Mouse (Mus musculus) heart, postnatal 4 days (tissue): ENCODE data around the gene D230025D16Rik. TPM values are rescaled to one million over a fixed set of nuclear protein-coding genes. Genes with fewer than 3 reads are reported as not detected.
"Not testable (repeated sequence)": the region's sequence is repeated elsewhere in the genome, so short reads cannot be mapped to it uniquely, and the experiment has no call there.

Source experiments
- DNase-seq: peaks from one replicate; pipeline ENCODE4 v3.0.0; 2021
- total RNA-seq, 2 experiments: library from RNA; stranded (reverse); gene quantifications; 2 replicates each; pipeline ENCODE4 v1.2.3; 2021

The D230025D16Rik gene
- total RNA-seq, result 10 to 100 TPM; 14.3 to 16.7 TPM

DNA sequence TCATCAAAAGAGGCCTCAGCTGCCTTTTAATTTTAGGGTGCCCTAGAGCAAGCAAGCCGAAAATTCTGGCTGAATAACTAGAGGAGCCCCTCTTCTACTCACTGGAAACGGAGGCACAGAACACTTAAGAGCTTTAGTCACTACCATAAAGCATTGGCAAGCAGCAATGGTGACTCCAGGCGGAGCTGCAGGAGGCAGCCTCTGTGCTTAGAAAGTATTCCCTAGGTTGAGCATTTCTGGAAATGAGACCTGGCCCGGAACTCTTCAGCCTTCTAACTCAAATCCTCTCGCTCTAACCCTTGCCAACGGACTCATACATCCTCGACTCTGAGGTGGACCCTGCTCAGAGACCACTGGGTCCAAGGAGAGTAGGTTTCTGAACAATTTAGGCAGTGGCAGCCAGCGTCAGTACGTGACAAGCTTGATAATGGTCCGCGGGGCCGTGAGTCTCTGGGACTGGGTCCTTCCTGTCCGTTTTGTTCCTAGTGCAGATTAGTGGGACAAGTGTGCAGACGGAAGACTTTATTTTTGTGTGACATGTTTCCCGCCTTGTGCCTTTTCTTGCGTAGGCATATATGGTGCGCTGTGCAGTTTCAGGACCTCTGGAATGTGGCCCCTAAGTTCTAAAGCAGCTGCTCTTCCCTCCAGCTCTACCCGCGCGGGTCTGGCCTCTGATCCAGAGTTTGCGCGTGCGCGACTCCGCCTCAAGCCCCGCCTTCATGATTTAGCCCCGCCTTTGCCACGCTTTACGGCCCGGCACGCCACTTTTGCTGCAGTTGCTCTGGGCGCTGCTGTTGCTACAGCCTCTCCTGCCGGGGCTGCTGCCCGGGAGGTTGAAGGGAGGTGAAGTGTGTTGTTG lies at the start of gene D230025D16Rik:
Gene D230025D16Rik, plus strand, starts transcription at position 733 of the 859 bp plus-strand sequence.
- DNase-seq, result peak; percentile 98

DNA sequence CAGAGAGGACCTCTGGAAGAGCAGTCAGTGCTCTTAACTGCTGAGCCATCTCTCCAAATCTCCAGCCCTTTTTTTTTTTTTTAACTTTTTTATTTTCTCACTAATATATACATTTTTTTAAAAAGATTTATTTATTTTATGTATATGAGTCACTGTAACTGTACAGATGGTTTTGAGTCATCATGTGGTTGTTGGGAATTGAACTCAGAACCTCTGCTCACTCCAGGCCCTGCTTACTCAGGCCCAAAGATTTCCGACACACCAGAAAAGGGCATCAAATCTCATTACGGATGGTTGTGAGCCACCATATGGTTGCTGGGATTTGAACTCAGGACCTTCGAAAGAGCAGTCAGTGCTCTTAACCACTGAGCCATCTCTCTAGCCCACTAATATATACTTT lies 49.7 kb upstream of the D230025D16Rik start:
- not testable (repeated sequence) for DNase-seq

DNA sequence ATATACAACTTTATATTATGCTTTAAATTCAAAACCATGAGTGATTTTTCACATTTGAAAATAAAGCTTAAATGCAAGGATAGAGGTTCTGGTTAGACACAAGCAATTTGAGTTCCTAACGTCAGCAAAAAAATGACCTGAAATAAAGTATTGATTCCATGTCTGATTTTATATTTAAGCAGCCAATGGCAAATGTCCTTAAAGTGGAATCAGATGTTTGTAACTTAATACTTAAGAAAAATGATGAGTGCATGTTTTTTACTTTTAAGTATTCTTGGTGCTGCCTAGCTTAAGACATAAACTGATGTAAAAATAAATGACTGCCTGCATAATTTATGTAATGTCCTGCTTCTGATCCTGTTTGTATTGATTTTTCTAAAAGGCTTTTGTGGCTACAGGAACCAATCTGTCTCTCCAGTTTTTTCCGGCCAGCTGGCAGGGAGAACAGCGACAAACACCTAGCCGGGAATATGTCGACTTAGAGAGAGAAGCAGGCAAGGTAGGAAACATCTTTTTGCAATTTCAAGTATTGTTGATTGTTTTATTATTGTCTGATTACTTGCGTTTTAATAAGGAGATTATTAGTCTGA lies 46.6 kb upstream of the D230025D16Rik start:
- DNase-seq, result no peak

- DNase-seq, result no peak
These were observed 42.7 kb upstream of the D230025D16Rik start for GRCm38 (mm10) chr8:105182201-105182600.

- DNase-seq, result no peak
These were observed 38.4 kb upstream of the D230025D16Rik start for GRCm38 (mm10) chr8:105186467-105187005.

DNA sequence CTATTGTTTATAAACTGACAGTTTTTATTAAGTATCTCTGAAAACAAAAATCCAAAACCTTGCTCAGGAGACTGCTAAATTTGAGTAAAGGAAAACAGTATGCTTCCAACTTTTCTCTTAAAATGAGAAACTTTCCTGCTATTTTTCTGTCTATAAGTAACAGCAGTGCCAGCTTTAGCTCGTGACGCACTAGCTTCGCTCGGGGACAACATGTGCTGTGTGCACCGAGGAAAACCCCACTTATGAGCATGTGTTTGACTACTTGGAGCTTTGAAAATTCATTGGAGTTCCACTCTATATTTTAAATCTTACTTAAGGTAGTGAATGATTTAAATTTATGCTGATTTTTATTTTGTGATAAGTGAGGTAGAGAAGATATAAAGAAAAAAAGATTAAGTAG lies 32.8 kb upstream of the D230025D16Rik start:
- no peak for DNase-seq

DNA sequence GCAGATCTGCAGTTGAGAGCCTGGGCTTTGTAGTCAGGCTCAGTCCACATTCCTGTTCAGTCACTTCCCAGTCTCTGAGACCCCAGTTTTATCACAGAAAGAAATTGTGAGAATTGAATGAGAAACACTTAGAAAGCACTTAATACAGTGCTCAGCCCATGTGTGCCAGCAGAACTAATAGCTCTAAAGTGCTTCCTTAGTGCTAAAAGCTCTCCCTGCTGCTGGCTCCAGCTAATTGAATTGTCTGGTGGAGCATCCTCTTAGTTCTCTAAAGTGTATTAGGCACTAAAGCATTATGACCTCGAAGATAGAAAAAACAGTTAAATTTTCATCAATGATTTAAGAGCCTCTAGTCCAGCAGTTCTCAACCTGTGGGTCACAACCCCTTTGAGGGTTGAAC lies 19.2 kb upstream of the D230025D16Rik start:
- DNase-seq, result no peak

- DNase-seq, result no peak
These were observed 18.1 kb upstream of the D230025D16Rik start for GRCm38 (mm10) chr8:105206766-105207275.

DNA sequence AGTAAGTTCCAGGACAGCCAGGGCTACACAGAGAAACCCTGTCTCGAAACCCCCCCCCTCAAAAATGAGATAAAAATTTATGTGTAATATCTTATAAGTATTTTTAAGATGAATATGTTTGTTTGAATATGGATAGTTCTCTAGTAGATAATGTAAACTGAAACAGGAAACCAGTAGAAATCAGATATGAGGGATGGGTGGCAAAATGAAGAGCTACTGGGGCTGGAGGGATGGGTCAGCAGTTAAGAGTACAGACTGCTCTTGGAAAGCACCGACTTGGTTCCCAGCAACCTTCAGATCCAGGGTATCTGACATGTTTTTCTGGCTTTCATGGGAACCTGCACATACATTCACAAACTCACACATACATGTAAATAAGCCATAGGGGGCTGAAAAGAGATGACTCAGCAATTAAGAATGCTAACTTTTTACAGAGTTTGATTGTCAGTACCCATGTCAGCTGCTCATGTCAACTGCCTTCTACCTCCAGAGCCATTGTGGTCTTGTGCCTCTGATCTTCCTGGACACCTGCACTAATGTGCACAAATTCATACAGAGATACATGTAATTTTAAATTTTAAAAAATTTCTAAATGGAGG lies 17.2 kb upstream of the D230025D16Rik start:
- DNase-seq, result no peak

GRCm38 (mm10) chr8:105209153-105210110 lies 15.5 kb upstream of the D230025D16Rik start:
- DNase-seq, result no peak

DNA sequence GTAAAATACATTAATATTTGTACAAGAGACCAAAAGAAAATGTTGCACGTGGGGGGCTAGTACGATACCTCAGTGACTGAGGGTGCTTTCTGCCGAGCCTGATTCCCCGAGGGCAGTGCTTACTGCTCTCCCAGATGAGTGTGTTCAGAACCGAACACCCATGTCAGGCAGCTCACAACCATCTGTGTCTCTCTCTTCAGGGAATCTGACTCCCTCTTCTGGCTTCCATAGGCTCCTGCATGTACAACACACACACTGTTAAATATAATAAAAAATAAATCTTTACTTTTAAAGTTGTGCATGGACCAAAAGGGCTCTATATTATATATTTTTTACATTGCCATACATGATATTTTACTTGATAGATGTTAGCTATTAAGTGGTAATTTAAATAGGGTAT lies 10.8 kb upstream of the D230025D16Rik start:
- DNase-seq, result no peak

DNA sequence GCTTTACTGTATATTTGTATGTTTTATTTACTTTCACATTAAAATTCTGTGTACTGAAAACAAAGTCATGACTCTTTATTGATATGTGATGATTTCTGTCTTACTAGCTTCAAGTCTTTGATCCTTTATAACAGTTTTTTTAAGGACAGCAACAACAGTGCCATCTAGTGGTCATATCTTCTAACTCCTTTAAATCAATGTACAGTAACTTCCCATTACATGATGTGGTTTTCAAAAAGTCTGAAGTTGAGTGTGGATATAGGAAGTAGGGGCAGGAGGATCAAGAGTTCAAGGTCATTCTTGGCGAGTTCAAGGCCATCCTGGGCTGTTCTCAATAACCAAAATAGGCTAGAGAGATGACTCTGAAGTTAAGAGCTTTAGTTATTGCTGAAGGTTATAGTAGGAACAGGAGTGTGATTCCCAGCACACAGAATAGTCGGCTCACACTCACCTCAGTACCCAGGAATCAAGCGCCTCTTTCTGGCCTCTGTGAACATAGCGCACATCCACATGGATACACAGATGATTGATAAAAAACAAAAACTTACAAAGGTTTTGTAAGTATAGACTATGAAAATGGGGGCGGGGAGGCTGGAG lies 6.9 kb upstream of the D230025D16Rik start:
- DNase-seq, result no peak

DNA sequence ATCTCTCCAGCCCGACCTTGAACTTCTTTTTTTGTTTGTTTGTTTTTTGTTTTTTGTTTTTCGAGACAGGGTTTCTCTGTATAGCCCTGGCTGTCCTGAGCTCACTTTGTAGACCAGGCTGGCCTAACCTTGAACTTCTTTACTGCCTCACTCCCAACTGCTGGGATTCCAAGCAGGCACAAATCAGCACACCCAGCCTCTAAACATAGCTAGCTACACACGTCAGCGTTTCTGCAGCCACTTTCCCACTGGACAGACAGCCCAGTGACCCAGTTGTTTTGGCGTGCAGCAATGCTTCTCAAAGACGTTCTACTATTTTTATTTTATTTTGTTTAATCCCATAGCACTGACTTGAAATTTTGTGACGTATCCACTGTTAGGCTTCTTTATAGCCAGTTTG lies 1.1 kb upstream of the D230025D16Rik start:
- DNase-seq, result peak; percentile 12

- DNase-seq, result no peak
These were observed 288 bp downstream of the D230025D16Rik start for GRCm38 (mm10) chr8:105225272-105225593.

DNA sequence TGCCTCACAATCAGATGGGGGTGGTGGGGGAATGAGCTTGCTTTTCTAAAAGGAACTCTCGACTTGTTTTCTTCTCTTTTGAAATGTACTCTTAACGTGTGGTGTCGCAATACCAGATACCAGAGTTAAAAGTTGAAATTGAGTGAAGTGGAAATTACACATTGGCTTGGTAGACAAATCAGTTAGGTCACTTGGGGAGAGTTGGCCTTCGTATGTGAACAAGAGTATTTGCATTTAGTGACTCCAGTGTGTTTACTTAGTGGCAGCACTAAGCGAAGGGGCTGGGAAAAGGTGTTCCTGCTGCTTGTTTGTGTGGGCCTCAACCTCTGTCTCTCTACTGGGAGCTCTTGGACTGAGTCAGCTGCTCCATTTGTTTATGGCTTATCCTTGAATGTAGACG lies 972 bp downstream of the D230025D16Rik start:
- no peak for DNase-seq

GRCm38 (mm10) chr8:105231503-105232320 lies 6.8 kb downstream of the D230025D16Rik start:
- DNase-seq, result no peak

DNA sequence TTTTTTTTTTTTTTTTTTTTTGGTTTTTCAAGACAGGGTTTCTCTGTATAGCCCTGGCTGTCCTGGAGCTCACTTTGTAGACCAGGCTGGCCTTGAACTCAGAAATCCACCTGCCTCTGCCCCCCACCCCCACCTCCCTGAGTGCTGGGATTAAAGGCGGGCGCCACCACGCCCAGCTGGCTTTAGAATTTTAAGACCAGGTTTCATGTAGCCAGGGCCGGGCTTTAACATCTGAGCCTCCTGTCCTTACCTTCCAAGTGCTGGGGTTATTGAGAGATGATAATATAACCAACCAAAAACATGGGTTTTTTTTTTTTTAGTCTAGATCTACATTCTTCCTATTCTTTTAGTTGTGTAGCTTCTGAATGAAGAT lies 7.4 kb downstream of the D230025D16Rik start:
- DNase-seq, result not testable (repeated sequence)

DNA sequence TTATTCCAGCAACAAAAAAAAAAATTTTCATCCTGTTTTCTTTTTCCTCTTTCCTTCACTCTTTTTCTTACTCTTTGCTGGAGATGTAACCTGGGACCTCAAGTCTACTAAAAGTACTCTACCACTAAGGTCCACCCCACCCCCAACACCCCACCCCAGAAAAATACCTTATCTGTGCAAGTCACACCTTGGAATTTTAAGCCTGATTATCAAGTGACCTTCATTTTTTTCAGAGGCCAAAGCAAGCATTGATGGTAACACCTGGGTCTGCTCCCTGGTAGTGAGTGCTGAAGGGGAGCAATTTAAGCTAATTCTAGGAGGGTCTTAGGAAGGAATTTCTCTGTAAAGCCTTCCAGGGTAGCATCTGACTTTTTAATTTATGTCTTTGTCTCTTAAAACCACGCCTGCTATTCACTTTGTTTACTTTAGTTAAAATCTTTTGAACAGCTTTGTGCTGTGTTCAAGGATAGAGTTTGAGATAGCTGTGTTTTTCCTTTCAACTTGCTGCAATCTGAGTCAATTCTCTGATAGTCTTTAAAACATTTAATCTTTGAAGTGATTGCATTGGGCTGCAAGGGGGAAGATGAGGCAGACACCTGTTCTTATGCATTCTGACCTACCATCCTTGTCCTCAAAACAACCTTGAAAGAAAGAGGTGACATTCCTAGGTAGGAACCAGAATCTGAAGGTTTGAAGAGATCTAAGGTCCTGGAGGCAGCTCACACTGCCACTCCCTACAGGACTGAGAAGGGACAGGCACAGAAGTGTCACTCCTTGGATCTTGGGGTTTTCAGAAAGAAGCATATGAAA lies 8.4 kb downstream of the D230025D16Rik start:
- no peak for DNase-seq

DNA sequence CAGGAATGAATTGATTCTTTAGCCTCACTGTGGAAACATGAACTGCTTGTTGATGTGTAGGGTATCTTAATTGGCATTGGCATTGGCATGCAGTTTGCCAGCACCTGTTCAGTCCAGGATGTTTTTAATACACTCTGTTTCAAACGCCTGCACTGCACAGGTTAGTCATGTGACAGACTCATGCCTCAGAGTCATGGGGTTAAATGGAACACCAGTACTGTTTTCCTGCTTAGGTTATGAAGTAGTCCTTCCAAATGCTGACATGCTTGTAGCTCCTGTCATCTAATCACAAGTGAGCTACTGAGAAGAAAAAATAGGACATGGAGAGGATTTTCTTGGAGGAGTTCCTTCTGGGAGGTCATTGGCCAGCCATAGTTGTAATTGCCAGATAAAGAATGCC lies 10.3 kb downstream of the D230025D16Rik start:
- no peak for DNase-seq
